Mouse (Mus musculus): Measurements from ENCODE around the gene Sh2b1. TPM values are rescaled to one million over a fixed set of nuclear protein-coding genes. Genes with fewer than 3 reads are reported as not detected.

Sh2b1 gene
- polyA plus RNA-seq, 1 experiment, result 146 TPM

DNA sequence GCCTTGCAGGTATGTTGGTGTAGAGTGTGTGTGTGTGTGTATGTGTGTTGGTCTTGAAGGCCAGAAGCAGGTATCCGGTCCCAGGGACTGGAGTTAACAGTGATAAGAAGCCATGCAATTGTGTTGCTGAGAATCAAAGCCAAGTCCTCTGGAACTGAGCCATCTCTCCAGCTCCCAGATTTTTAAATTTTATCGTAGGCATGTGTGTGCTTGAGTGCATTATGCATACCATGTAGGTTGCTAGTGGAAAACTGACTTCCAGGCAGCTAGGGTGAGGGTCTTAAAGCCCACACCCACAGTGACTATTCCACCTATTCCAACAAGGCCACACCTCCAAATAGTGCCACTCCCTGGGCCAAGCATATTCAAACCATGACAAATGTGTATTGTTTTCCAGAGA lies 29.7 kb upstream of the Sh2b1 start:
- Histone ChIP-seq H3K4me1 (replicated peaks; ENCODE audit: control insufficient read depth, insufficient read depth, low read length) (peaks cover 2% of the 10 kb centered on the region; the same call in 1 of the 2 replicates), H3K27ac (ENCODE audit: control insufficient read depth, insufficient read depth, low read length) (no peak overlapping the region), H3K4me3 (ENCODE audit: control insufficient read depth, insufficient read depth, low read length) (no peak overlapping the region), H3K36me3 (ENCODE audit: control insufficient read depth, insufficient read depth, low read length) (peaks cover 12% of the 10 kb centered on the region), H3K27me3 (ENCODE audit: control insufficient read depth, insufficient read depth, low read length) (no peaks in the 10 kb centered on the region)
- WGBS, result 95% methylated on average over 2 of the region's 2 CpGs
- no peak for DNase-seq
- TF ChIP-seq CTCF (IDR thresholded peaks at IDR 0.05; ENCODE audit: borderline replicate concordance, control insufficient read depth, extremely low read depth, insufficient read depth, low read length, poor library complexity) (no peak), POLR2A (IDR thresholded peaks at IDR 0.05; ENCODE audit: control insufficient read depth, extremely low read depth, insufficient read depth, low read length, poor library complexity) (no peak)

DNA sequence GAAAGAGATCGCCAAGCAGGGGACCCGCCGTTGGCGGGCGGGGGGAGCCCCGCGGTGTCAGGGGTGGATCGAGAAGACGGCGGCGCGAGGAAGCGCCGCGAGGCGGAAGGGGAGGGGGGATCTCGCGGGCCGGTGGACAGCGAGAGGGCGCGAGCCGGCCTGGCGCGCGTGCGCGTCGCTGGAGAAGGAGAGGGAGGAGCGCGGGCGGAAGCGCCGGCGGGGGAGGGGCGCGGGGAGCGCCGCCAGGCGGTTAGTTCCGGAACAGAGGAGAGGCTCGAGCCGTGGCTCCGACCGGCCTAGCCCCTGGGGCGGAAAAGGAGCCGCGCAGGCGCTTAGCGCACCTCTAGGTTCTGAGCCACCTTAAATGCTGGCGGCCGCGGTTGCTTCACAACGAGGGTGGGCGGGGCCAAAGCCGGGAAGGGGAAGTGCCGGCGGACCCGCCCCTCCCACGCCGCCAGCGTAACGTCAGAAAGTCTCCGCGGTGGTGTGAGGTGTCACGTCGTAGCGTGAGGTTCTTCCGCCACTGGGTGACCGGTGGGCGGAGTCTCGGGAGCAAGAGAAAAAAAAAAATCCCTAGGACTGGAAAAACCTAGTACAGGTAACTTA lies 28.2 kb upstream of the Sh2b1 start, which contains the start of gene Atxn2l:
Gene Atxn2l, minus strand, starts transcription at position 165 of the 606 bp plus-strand sequence.
- DNase-seq, result peak; percentile 97
- WGBS, result under 1% methylated on average over 69 of the region's 72 CpGs

DNA sequence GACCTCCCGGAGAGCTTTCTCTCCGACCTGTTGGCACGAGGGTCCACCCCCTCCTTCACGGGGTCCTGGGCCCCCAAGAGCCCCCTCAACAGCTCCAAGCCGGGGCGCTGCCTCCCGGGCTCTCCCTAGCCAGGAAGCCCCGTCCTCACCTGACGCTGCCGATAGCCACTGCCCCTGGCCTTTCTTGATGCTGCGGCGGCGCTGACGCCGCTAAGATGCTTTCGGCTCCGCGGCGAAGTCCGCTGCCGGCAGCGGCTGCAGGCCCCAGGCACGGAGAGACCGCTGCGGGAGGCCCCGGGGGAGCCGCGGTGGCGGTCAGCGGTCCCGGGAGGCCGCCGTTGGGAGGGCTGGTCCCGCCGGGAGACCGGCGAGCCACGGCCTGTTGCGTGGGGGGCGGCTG lies 27.5 kb upstream of the Sh2b1 start:
- peaks cover 34% of the 10 kb centered on the region for H3K36me3 ChIP-seq (ENCODE audit: control insufficient read depth, insufficient read depth, low read length)
- peak overlapping the region; percentile 87 for H3K4me3 ChIP-seq (ENCODE audit: control insufficient read depth, insufficient read depth, low read length)
- WGBS, result under 1% methylated on average over 39 of the region's 40 CpGs
- DNase-seq, result no peak
- no peak for TF ChIP-seq CTCF (IDR thresholded peaks at IDR 0.05; ENCODE audit: borderline replicate concordance, control insufficient read depth, extremely low read depth, insufficient read depth, low read length, poor library complexity)
- TF ChIP-seq POLR2A (IDR thresholded peaks at IDR 0.05; ENCODE audit: control insufficient read depth, extremely low read depth, insufficient read depth, low read length, poor library complexity), result no peak
- H3K27ac ChIP-seq (ENCODE audit: control insufficient read depth, insufficient read depth, low read length), result peak overlapping the region; percentile 88
- peaks cover 2% of the 10 kb centered on the region; the same call in 1 of the 2 replicates for H3K4me1 ChIP-seq (replicated peaks; ENCODE audit: control insufficient read depth, insufficient read depth, low read length)
- no peaks in the 10 kb centered on the region for H3K27me3 ChIP-seq (ENCODE audit: control insufficient read depth, insufficient read depth, low read length)

More for the DNA sequence above, 28.2 kb upstream of the Sh2b1 start, which contains the start of gene Atxn2l:
- Histone ChIP-seq H3K27ac (ENCODE audit: control insufficient read depth, insufficient read depth, low read length) (peak within 1 kb of the TSS; percentile 88), H3K27me3 (ENCODE audit: control insufficient read depth, insufficient read depth, low read length) (no peaks in the 10 kb centered on the region), H3K36me3 (ENCODE audit: control insufficient read depth, insufficient read depth, low read length) (peaks cover 28% of the 10 kb centered on the region), H3K4me3 (ENCODE audit: control insufficient read depth, insufficient read depth, low read length) (peak within 1 kb of the TSS; percentile 87), H3K4me1 (replicated peaks; ENCODE audit: control insufficient read depth, insufficient read depth, low read length) (peaks cover 2% of the 10 kb centered on the region; the same call in 1 of the 2 replicates)
- peak; percentile 78 for TF ChIP-seq POLR2A (IDR thresholded peaks at IDR 0.05; ENCODE audit: control insufficient read depth, extremely low read depth, insufficient read depth, low read length, poor library complexity)
- peak; percentile 81 for TF ChIP-seq CTCF (IDR thresholded peaks at IDR 0.05; ENCODE audit: borderline replicate concordance, control insufficient read depth, extremely low read depth, insufficient read depth, low read length, poor library complexity)

DNA sequence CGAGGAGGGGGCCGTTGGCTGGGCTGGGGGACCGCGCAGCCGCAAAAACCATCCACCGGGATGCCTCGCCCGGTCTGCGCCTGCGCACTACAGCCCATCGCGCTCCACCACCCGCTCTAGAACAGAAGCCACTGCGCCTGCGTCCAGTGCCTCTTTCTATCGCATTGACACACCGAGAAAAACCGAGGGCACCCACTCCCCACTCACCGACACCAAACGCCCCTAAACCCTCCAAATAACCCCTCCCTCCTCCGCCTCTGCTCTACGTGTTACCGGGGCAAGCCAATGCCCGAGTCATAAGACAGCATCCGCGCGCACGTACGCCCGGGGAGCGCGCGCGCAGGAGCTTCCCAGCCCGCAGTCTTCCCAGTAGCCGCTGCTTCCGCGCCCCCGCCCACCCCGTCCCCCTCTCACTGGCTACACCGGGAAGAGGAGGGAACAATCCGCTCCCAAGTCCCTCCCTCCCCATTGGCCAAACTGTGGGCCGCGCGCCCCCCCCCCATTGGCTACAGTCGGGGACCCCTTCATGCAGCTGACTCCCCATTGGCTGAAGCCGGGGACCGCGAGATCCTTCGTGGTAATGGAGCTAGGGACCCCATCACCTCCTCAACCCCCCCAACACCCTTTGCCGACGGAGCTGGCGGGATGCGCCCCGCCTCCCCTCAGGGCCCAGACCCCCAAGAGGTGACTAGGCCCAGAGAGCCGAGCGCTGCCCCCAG lies 27.0 kb upstream of the Sh2b1 start:
- H3K36me3 ChIP-seq (ENCODE audit: control insufficient read depth, insufficient read depth, low read length), result peaks cover 40% of the 10 kb centered on the region
- no peaks in the 10 kb centered on the region for H3K27me3 ChIP-seq (ENCODE audit: control insufficient read depth, insufficient read depth, low read length)
- WGBS, result under 1% methylated on average over 54 of the region's 57 CpGs
- peaks cover 2% of the 10 kb centered on the region; the same call in 1 of the 2 replicates for H3K4me1 ChIP-seq (replicated peaks; ENCODE audit: control insufficient read depth, insufficient read depth, low read length)
- peak overlapping the region; percentile 87 for H3K4me3 ChIP-seq (ENCODE audit: control insufficient read depth, insufficient read depth, low read length)
- peak; percentile 91 for DNase-seq
- peak overlapping the region; percentile 88 for H3K27ac ChIP-seq (ENCODE audit: control insufficient read depth, insufficient read depth, low read length)
- TF ChIP-seq POLR2A (IDR thresholded peaks at IDR 0.05; ENCODE audit: control insufficient read depth, extremely low read depth, insufficient read depth, low read length, poor library complexity) (peak; percentile 62; the same call in 1 of the 2 replicates), CTCF (IDR thresholded peaks at IDR 0.05; ENCODE audit: borderline replicate concordance, control insufficient read depth, extremely low read depth, insufficient read depth, low read length, poor library complexity) (no peak)

DNA sequence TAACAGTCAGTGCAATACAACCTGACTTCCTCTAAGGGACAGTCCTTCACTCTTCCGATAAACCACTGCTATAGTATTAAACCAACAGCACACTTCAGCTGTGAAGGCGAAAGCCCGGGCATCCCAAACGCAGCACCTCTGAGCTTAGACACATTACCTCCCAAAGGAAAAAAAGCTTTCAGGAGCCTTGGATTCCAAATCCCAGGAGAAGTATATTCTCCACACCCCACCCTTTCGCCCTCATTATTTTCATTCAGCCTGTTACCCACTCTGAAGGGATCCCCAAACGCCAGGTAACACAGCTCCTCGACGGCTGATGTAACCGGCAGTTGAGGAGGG lies 26.4 kb upstream of the Sh2b1 start:
- Histone ChIP-seq H3K27ac (ENCODE audit: control insufficient read depth, insufficient read depth, low read length) (peak overlapping the region; percentile 83), H3K27me3 (ENCODE audit: control insufficient read depth, insufficient read depth, low read length) (no peaks in the 10 kb centered on the region), H3K4me1 (replicated peaks; ENCODE audit: control insufficient read depth, insufficient read depth, low read length) (peaks cover 2% of the 10 kb centered on the region), H3K36me3 (ENCODE audit: control insufficient read depth, insufficient read depth, low read length) (peaks cover 45% of the 10 kb centered on the region), H3K4me3 (ENCODE audit: control insufficient read depth, insufficient read depth, low read length) (peak overlapping the region; percentile 87)
- no peak for DNase-seq
- WGBS, result 3% methylated on average over 9 of the region's 9 CpGs
- no peak for TF ChIP-seq POLR2A (IDR thresholded peaks at IDR 0.05; ENCODE audit: control insufficient read depth, extremely low read depth, insufficient read depth, low read length, poor library complexity)
- no peak for TF ChIP-seq CTCF (IDR thresholded peaks at IDR 0.05; ENCODE audit: borderline replicate concordance, control insufficient read depth, extremely low read depth, insufficient read depth, low read length, poor library complexity)

DNA sequence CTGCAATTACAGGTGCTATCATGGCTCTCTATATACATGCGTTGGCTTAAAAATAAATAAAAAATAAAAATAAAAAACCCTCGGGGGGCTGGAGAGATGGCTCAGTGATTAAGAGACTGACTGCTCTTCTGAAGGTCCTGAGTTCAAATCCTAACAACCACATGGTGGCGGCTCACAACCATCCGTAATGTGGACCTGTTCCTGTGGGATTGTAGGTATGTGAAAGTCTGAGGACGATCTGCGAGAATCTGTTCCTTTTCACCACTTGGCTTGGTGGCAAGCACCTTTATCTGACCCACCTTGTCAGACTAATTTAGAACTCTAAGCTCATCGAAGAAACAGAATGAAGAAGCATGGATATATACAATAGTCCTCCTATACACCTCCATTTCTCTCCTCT lies 24.2 kb upstream of the Sh2b1 start:
- H3K27me3 ChIP-seq (ENCODE audit: control insufficient read depth, insufficient read depth, low read length), result no peaks in the 10 kb centered on the region
- TF ChIP-seq POLR2A (IDR thresholded peaks at IDR 0.05; ENCODE audit: control insufficient read depth, extremely low read depth, insufficient read depth, low read length, poor library complexity) (no peak), CTCF (IDR thresholded peaks at IDR 0.05; ENCODE audit: borderline replicate concordance, control insufficient read depth, extremely low read depth, insufficient read depth, low read length, poor library complexity) (no peak)
- DNase-seq, result no peak
- no peak overlapping the region for H3K4me3 ChIP-seq (ENCODE audit: control insufficient read depth, insufficient read depth, low read length)
- peaks cover 2% of the 10 kb centered on the region for H3K4me1 ChIP-seq (replicated peaks; ENCODE audit: control insufficient read depth, insufficient read depth, low read length)
- peaks cover 67% of the 10 kb centered on the region for H3K36me3 ChIP-seq (ENCODE audit: control insufficient read depth, insufficient read depth, low read length)
- 97% methylated on average over 7 of the region's 7 CpGs for WGBS
- no peak overlapping the region for H3K27ac ChIP-seq (ENCODE audit: control insufficient read depth, insufficient read depth, low read length)

All from thymus, adult 2 months (tissue).